Mouse (Mus musculus): Measurements from ENCODE around the gene Rin1.

- TF ChIP-seq CTCF (IDR thresholded peaks at IDR 0.05; ENCODE audit: low read depth, low read length) (no peak), POLR2A (IDR thresholded peaks at IDR 0.05; ENCODE audit: extremely low read depth, insufficient read depth, low read length) (no peak)
Observed at GRCm38 (mm10) chr19:5026111-5026510, 24.2 kb upstream of the Rin1 start.
